Mouse (Mus musculus): ENCODE data around the gene Tmem51. TPM values are rescaled to one million over a fixed set of nuclear protein-coding genes. Genes with fewer than 3 reads are reported as not detected.

Tmem51 gene
- total and polyA plus RNA-seq, 3 experiments, result 1.4 to 8.0 (median 8.0) TPM

GRCm38 (mm10) chr4:142121164-142121563, 37.1 kb upstream of the Tmem51 start:
- no peak for DNase-seq (ENCODE audit: extremely low read depth)
- no peaks in the 10 kb centered on the region for H3K9me3 ChIP-seq (replicated peaks; ENCODE audit: low read length)
- TF ChIP-seq ETS1 (conservative IDR thresholded peaks at IDR 0.05; ENCODE audit: low read depth, low read length) (no peak), CTCF (conservative IDR thresholded peaks at IDR 0.05 in 1 of 2, IDR thresholded peaks at IDR 0.05 in 1 of 2; ENCODE audit: low read depth in 2 of 2, low read length in 2 of 2) (no peak), SMC3 (IDR thresholded peaks at IDR 0.05; ENCODE audit: low read depth, low read length) (no peak), ZMIZ1 (IDR thresholded peaks at IDR 0.05; ENCODE audit: low read depth, low read length) (no peak), JUND (conservative IDR thresholded peaks at IDR 0.05; ENCODE audit: low read depth, low read length) (no peak), CHD1 (IDR thresholded peaks at IDR 0.05; ENCODE audit: low read depth, low read length) (no peak), SIN3A (IDR thresholded peaks at IDR 0.05; ENCODE audit: low read length) (no peak), E2F4 (IDR thresholded peaks at IDR 0.05; ENCODE audit: insufficient replicate concordance, low read depth, low read length) (no peak), MXI1 (IDR thresholded peaks at IDR 0.05; ENCODE audit: low read depth, low read length) (no peak), ZC3H11A (IDR thresholded peaks at IDR 0.05; ENCODE audit: low read depth, low read length) (no peak)
- H3K4me2 ChIP-seq (ENCODE audit: insufficient read depth, low read depth, poor library complexity, severe bottlenecking), result no peak overlapping the region
- H3K27me3 ChIP-seq (replicated peaks), result no peaks in the 10 kb centered on the region
- no peak overlapping the region for H3K4me3 ChIP-seq (replicated peaks in 1 of 3; ENCODE audit: low read depth in 2 of 3, low read length in 2 of 3, poor library complexity in 1 of 3)
- H3K9ac ChIP-seq (ENCODE audit: insufficient read depth, low read depth), result no peak overlapping the region
- no peak overlapping the region for H3K27ac ChIP-seq (ENCODE audit: insufficient read depth, low read depth)
- in situ Hi-C loops (cut with MboI; ENCODE audit: low pct_ligation_motif_present, low pct_unique_long_range_greater_than_20kb, low sequenced_read_pairs) (loop anchor here (25.0 kb wide), 1 partner anchor 891 kb away; no protein-coding TSS in a partner anchor), dilution Hi-C loops (cut with MboI; ENCODE audit: extremely low pct_ligation_motif_present, extremely low pct_unique_long_range_greater_than_20kb, low sequenced_read_pairs) (no loop called here)
- no peaks in the 10 kb centered on the region for H3K36me3 ChIP-seq (replicated peaks in 1 of 2; ENCODE audit: control insufficient read depth in 1 of 2, insufficient read depth in 1 of 2, low read length in 1 of 2)
- H3K79me2 ChIP-seq (replicated peaks; ENCODE audit: control insufficient read depth, extremely low read depth, insufficient read depth, poor library complexity, severe bottlenecking), result no peaks in the 10 kb centered on the region
- peaks cover 0 to 5% of the 10 kb centered on the region in 2 experiments; a peak in 1 of 4 replicates for H3K4me1 ChIP-seq (ENCODE audit: control insufficient read depth in 1 of 2, insufficient read depth in 2 of 2)

GRCm38 (mm10) chr4:142118522-142118921, 34.4 kb upstream of the Tmem51 start:
- in situ Hi-C loops (cut with MboI; ENCODE audit: low pct_ligation_motif_present, low pct_unique_long_range_greater_than_20kb, low sequenced_read_pairs), result loop anchor here (25.0 kb wide), 1 partner anchor 894 kb away; no protein-coding TSS in a partner anchor
- no peaks in the 10 kb centered on the region for H3K79me2 ChIP-seq (replicated peaks; ENCODE audit: control insufficient read depth, extremely low read depth, insufficient read depth, poor library complexity, severe bottlenecking)
- H3K27me3 ChIP-seq (replicated peaks), result no peaks in the 10 kb centered on the region
- H3K4me3 ChIP-seq (replicated peaks in 1 of 3; ENCODE audit: low read depth in 2 of 3, low read length in 2 of 3, poor library complexity in 1 of 3), result no peak overlapping the region
- TF ChIP-seq MAFK (IDR thresholded peaks at IDR 0.05; ENCODE audit: insufficient replicate concordance, low read length) (no peak), POLR2AphosphoS2 (IDR thresholded peaks at IDR 0.05; ENCODE audit: low read depth, low read length) (no peak), MXI1 (IDR thresholded peaks at IDR 0.05; ENCODE audit: low read depth, low read length) (no peak), BHLHE40 (IDR thresholded peaks at IDR 0.05; ENCODE audit: low read depth, low read length) (no peak), ZKSCAN1 (IDR thresholded peaks at IDR 0.05; ENCODE audit: borderline replicate concordance, low read depth, low read length) (no peak), JUND (conservative IDR thresholded peaks at IDR 0.05; ENCODE audit: low read depth, low read length) (no peak), NRF1 (IDR thresholded peaks at IDR 0.05; ENCODE audit: low read depth, low read length) (no peak), ETS1 (conservative IDR thresholded peaks at IDR 0.05; ENCODE audit: low read depth, low read length) (no peak), MAZ (IDR thresholded peaks at IDR 0.05; ENCODE audit: low read depth, low read length) (no peak), RAD21 (IDR thresholded peaks at IDR 0.05; ENCODE audit: low read depth, low read length) (no peak), NELFE (IDR thresholded peaks at IDR 0.05; ENCODE audit: low read depth, low read length) (no peak), IRF4 (IDR thresholded peaks at IDR 0.05; ENCODE audit: low read depth, low read length) (no peak), USF1 (IDR thresholded peaks at IDR 0.05; ENCODE audit: low read depth, low read length) (no peak), JUN (IDR thresholded peaks at IDR 0.05; ENCODE audit: insufficient read depth, low read depth, low read length) (no peak), GABPA (IDR thresholded peaks at IDR 0.05; ENCODE audit: insufficient replicate concordance, low read depth, low read length) (no peak), RCOR1 (conservative IDR thresholded peaks at IDR 0.05; ENCODE audit: low read depth, low read length) (no peak), ZMIZ1 (IDR thresholded peaks at IDR 0.05; ENCODE audit: low read depth, low read length) (no peak)
- peaks cover 0 to 8% of the 10 kb centered on the region in 2 experiments; a peak in 1 of 4 replicates for H3K4me1 ChIP-seq (ENCODE audit: control insufficient read depth in 1 of 2, insufficient read depth in 2 of 2)
- H3K27ac ChIP-seq (ENCODE audit: insufficient read depth, low read depth), result no peak overlapping the region
- dilution Hi-C loops (cut with MboI; ENCODE audit: extremely low pct_ligation_motif_present, extremely low pct_unique_long_range_greater_than_20kb, low sequenced_read_pairs), result no loop called here
- H3K4me2 ChIP-seq (ENCODE audit: insufficient read depth, low read depth, poor library complexity, severe bottlenecking), result no peak overlapping the region
- H3K9ac ChIP-seq (ENCODE audit: insufficient read depth, low read depth), result no peak overlapping the region
- H3K36me3 ChIP-seq (replicated peaks in 1 of 2; ENCODE audit: control insufficient read depth in 1 of 2, insufficient read depth in 1 of 2, low read length in 1 of 2), result no peaks in the 10 kb centered on the region
- DNase-seq (ENCODE audit: extremely low read depth), result no peak
- no peaks in the 10 kb centered on the region for H3K9me3 ChIP-seq (replicated peaks; ENCODE audit: low read length)

All from CH12.LX (cell line).